Mouse (Mus musculus) liver, embryonic 13.5 days (tissue): ENCODE measurements at regions not wholly inside any gene's neighbourhood (a gene's known extent, or its start where the extent isn't known, plus 50 kb on each side); places are given as distances from the start of the nearest gene placed in this dataset.

Source experiments
- ATAC-seq: fragments of 200-750 bp; cut with Nextera tagmentation; 2 replicates; pipeline ENCODE4 v1.8.0; 2017; ENCODE audit warnings: low read depth, mild to moderate bottlenecking, moderate number of reproducible peaks, moderate library complexity
- DNase-seq: peaks from one replicate; pipeline ENCODE4 v3.0.0; 2022
- H3K27ac ChIP-seq: fragments of 300-500 bp; sonication (generic); 2 replicates; pipeline ENCODE4 v1.5.1; 2015; ENCODE audit warnings: moderate library complexity, mild to moderate bottlenecking, inconsistent platforms
- H3K27me3 ChIP-seq: fragments of 300-500 bp; sonication (generic); 2 replicates; pipeline ENCODE4 v1.6.1; 2015; ENCODE audit warnings: mild to moderate bottlenecking, inconsistent platforms
- H3K36me3 ChIP-seq: fragments of 300-500 bp; sonication (generic); 2 replicates; pipeline ENCODE4 v1.6.1; 2015; ENCODE audit warnings: mild to moderate bottlenecking, inconsistent platforms
- H3K4me1 ChIP-seq: fragments of 300-500 bp; sonication (generic); replicated peaks from 2 replicates; pipeline ENCODE4 v1.6.1; 2015; ENCODE audit warnings: inconsistent platforms
- H3K4me2 ChIP-seq: fragments of 300-500 bp; sonication (generic); 2 replicates; pipeline ENCODE4 v1.6.1; 2015; ENCODE audit warnings: inconsistent platforms, mild to moderate bottlenecking, moderate library complexity
- H3K4me3 ChIP-seq: fragments of 300-500 bp; sonication (generic); replicated peaks from 2 replicates; pipeline ENCODE4 v1.5.1; 2015; ENCODE audit warnings: mild to moderate bottlenecking, inconsistent platforms
- H3K9ac ChIP-seq: fragments of 300-500 bp; sonication (generic); 2 replicates; pipeline ENCODE4 v1.6.1; 2015; ENCODE audit warnings: mild to moderate bottlenecking, inconsistent platforms
- H3K9me3 ChIP-seq: fragments of 300-500 bp; sonication (generic); replicated peaks from 2 replicates; pipeline ENCODE4 v1.6.1; 2016; ENCODE audit warnings: inconsistent platforms
- WGBS: fragments of 180-500 bp; shearing (Covaris S2); methylation state at CpG from one replicate; pipeline ENCODE4 v1.1.7; 2015; ENCODE audit not compliant: insufficient replicate concordance; 5-methylcytosine and 5-hydroxymethylcytosine counted together

- H3K27ac ChIP-seq, result no peak overlapping the region
- no peak for DNase-seq
- no peaks in the 10 kb centered on the region for H3K4me1 ChIP-seq
- no peaks in the 10 kb centered on the region for H3K27me3 ChIP-seq
- no peaks in the 10 kb centered on the region for H3K36me3 ChIP-seq
- WGBS, result 51% methylated on average over 4 of the region's 4 CpGs
- no peak for ATAC-seq
- no peak overlapping the region for H3K4me2 ChIP-seq
- no peak overlapping the region for H3K9ac ChIP-seq
- no peak overlapping the region for H3K4me3 ChIP-seq
- H3K9me3 ChIP-seq, result no peaks in the 10 kb centered on the region
Measured at GRCm38 (mm10) chr2:137969156-137969555, 287.2 kb upstream of the Btbd3 start.

- DNase-seq, result no peak
- no peaks in the 10 kb centered on the region for H3K27me3 ChIP-seq
- no peaks in the 10 kb centered on the region for H3K36me3 ChIP-seq
- no peak overlapping the region for H3K9ac ChIP-seq
- WGBS, result 56% methylated on average over 10 of the region's 10 CpGs
- no peak for ATAC-seq
- no peaks in the 10 kb centered on the region for H3K9me3 ChIP-seq
- H3K27ac ChIP-seq, result no peak overlapping the region
- H3K4me1 ChIP-seq, result no peaks in the 10 kb centered on the region
- H3K4me3 ChIP-seq, result no peak overlapping the region
- H3K4me2 ChIP-seq, result no peak overlapping the region
Measured at GRCm38 (mm10) chr2:137966460-137967076, 289.8 kb upstream of the Btbd3 start.

- no peak for DNase-seq
- H3K9me3 ChIP-seq, result no peaks in the 10 kb centered on the region
- H3K4me2 ChIP-seq, result no peak overlapping the region
- H3K9ac ChIP-seq, result no peak overlapping the region
- no peaks in the 10 kb centered on the region for H3K36me3 ChIP-seq
- 68% methylated on average over 2 of the region's 2 CpGs for WGBS
- no peaks in the 10 kb centered on the region for H3K27me3 ChIP-seq
- no peak overlapping the region for H3K4me3 ChIP-seq
- no peak overlapping the region for H3K27ac ChIP-seq
- no peaks in the 10 kb centered on the region for H3K4me1 ChIP-seq
- no peak for ATAC-seq
Measured at GRCm38 (mm10) chr2:137954830-137955229, 301.5 kb upstream of the Btbd3 start.

- ATAC-seq, result no peak
- WGBS, result 40% methylated on average over 2 of the region's 2 CpGs
Measured at GRCm38 (mm10) chr2:137953144-137953543, 303.2 kb upstream of the Btbd3 start.

GRCm38 (mm10) chr2:137951942-137952341 lies 304.4 kb upstream of the Btbd3 start:
- Histone ChIP-seq H3K4me2 (no peak overlapping the region), H3K27me3 (no peaks in the 10 kb centered on the region), H3K27ac (no peak overlapping the region), H3K9me3 (no peaks in the 10 kb centered on the region), H3K4me3 (no peak overlapping the region), H3K9ac (no peak overlapping the region), H3K4me1 (no peaks in the 10 kb centered on the region), H3K36me3 (no peaks in the 10 kb centered on the region)
- ATAC-seq (no peak), DNase-seq (no peak)
- WGBS, result 58% methylated on average over 3 of the region's 3 CpGs

More at GRCm38 (mm10) chr2:137953144-137953543, 303.2 kb upstream of the Btbd3 start:
- Histone ChIP-seq H3K4me1 (no peaks in the 10 kb centered on the region), H3K9me3 (no peaks in the 10 kb centered on the region), H3K27ac (no peak overlapping the region), H3K4me3 (no peak overlapping the region), H3K4me2 (no peak overlapping the region), H3K36me3 (no peaks in the 10 kb centered on the region), H3K9ac (no peak overlapping the region), H3K27me3 (no peaks in the 10 kb centered on the region)
- DNase-seq, result no peak

- no peak overlapping the region for H3K4me3 ChIP-seq
- H3K9me3 ChIP-seq, result no peaks in the 10 kb centered on the region
- H3K27me3 ChIP-seq, result no peaks in the 10 kb centered on the region
- no peak for DNase-seq
- no peaks in the 10 kb centered on the region for H3K36me3 ChIP-seq
- no peak overlapping the region for H3K27ac ChIP-seq
- ATAC-seq, result no peak
- H3K4me2 ChIP-seq, result no peak overlapping the region
- H3K9ac ChIP-seq, result no peak overlapping the region
- no peaks in the 10 kb centered on the region for H3K4me1 ChIP-seq
Measured at GRCm38 (mm10) chr2:137950931-137951330, 305.4 kb upstream of the Btbd3 start.

GRCm38 (mm10) chr2:137942753-137943152 lies 313.6 kb upstream of the Btbd3 start:
- H3K9ac ChIP-seq, result no peak overlapping the region
- no peaks in the 10 kb centered on the region for H3K36me3 ChIP-seq
- no peak overlapping the region for H3K4me3 ChIP-seq
- H3K9me3 ChIP-seq, result no peaks in the 10 kb centered on the region
- H3K4me2 ChIP-seq, result no peak overlapping the region
- no peak overlapping the region for H3K27ac ChIP-seq
- ATAC-seq (no peak), DNase-seq (peak; percentile 11)
- 4% methylated on average over 7 of the region's 7 CpGs for WGBS
- H3K4me1 ChIP-seq, result no peaks in the 10 kb centered on the region
- H3K27me3 ChIP-seq, result no peaks in the 10 kb centered on the region

- WGBS, result 59% methylated on average over 3 of the region's 3 CpGs
- Histone ChIP-seq H3K4me3 (no peak overlapping the region), H3K27me3 (no peaks in the 10 kb centered on the region), H3K27ac (no peak overlapping the region), H3K4me2 (no peak overlapping the region), H3K36me3 (no peaks in the 10 kb centered on the region), H3K9me3 (no peaks in the 10 kb centered on the region), H3K9ac (no peak overlapping the region), H3K4me1 (no peaks in the 10 kb centered on the region)
- ATAC-seq (no peak), DNase-seq (no peak)
Measured at GRCm38 (mm10) chr2:137939591-137939990, 316.8 kb upstream of the Btbd3 start.

- Histone ChIP-seq H3K9me3 (no peaks in the 10 kb centered on the region), H3K4me2 (no peak overlapping the region), H3K36me3 (no peaks in the 10 kb centered on the region), H3K4me1 (no peaks in the 10 kb centered on the region), H3K27ac (no peak overlapping the region), H3K27me3 (no peaks in the 10 kb centered on the region), H3K4me3 (no peak overlapping the region), H3K9ac (no peak overlapping the region)
- no peak for ATAC-seq
- 29% methylated on average over 7 of the region's 7 CpGs for WGBS
- no peak for DNase-seq
Measured at GRCm38 (mm10) chr2:137938831-137939480, 317.4 kb upstream of the Btbd3 start.

GRCm38 (mm10) chr2:137936613-137937012 lies 319.8 kb upstream of the Btbd3 start:
- no peaks in the 10 kb centered on the region for H3K4me1 ChIP-seq
- H3K4me2 ChIP-seq, result no peak overlapping the region
- no peaks in the 10 kb centered on the region for H3K27me3 ChIP-seq
- no peak overlapping the region for H3K27ac ChIP-seq
- ATAC-seq (no peak), DNase-seq (no peak)
- no peak overlapping the region for H3K4me3 ChIP-seq
- WGBS, result 57% methylated on average over 2 of the region's 2 CpGs
- H3K36me3 ChIP-seq, result no peaks in the 10 kb centered on the region
- no peak overlapping the region for H3K9ac ChIP-seq
- no peaks in the 10 kb centered on the region for H3K9me3 ChIP-seq

- WGBS, result 72% methylated on average over 2 of the region's 2 CpGs
- H3K9me3 ChIP-seq, result no peaks in the 10 kb centered on the region
Measured at GRCm38 (mm10) chr2:137932931-137933330, 323.4 kb upstream of the Btbd3 start.

GRCm38 (mm10) chr2:137932488-137932887 lies 323.9 kb upstream of the Btbd3 start:
- Histone ChIP-seq H3K9ac (no peak overlapping the region), H3K4me1 (no peaks in the 10 kb centered on the region), H3K36me3 (no peaks in the 10 kb centered on the region), H3K27ac (no peak overlapping the region), H3K4me2 (no peak overlapping the region), H3K9me3 (no peaks in the 10 kb centered on the region), H3K4me3 (no peak overlapping the region), H3K27me3 (no peaks in the 10 kb centered on the region)
- ATAC-seq (no peak), DNase-seq (no peak)
- WGBS, result 62% methylated on average over 4 of the region's 4 CpGs

More at GRCm38 (mm10) chr2:137932931-137933330, 323.4 kb upstream of the Btbd3 start:
- H3K36me3 ChIP-seq, result no peaks in the 10 kb centered on the region
- DNase-seq (no peak), ATAC-seq (no peak)
- H3K9ac ChIP-seq, result no peak overlapping the region
- H3K27ac ChIP-seq, result no peak overlapping the region
- no peak overlapping the region for H3K4me2 ChIP-seq
- H3K27me3 ChIP-seq, result no peaks in the 10 kb centered on the region
- H3K4me3 ChIP-seq, result no peak overlapping the region
- no peaks in the 10 kb centered on the region for H3K4me1 ChIP-seq
